Mouse (Mus musculus) retina, adult 2 months (tissue): ENCODE data around the gene Gm20696.

Source experiments
- DNase-seq: peaks from one replicate; pipeline ENCODE4 v3.0.0-alpha.2; 2012; ENCODE audit warnings: low read depth, low spot score

The Gm20696 gene

GRCm38 (mm10) chr6:99665457-99666317, 910 bp downstream of the Gm20696 start:
- no peak for DNase-seq

- no peak for DNase-seq
These were observed 3.4 kb downstream of the Gm20696 start for GRCm38 (mm10) chr6:99663232-99663631.

GRCm38 (mm10) chr6:99660443-99660842, 6.2 kb downstream of the Gm20696 start:
- DNase-seq = no peak

- DNase-seq = no peak
These were observed 8.0 kb downstream of the Gm20696 start for GRCm38 (mm10) chr6:99658586-99658985.

GRCm38 (mm10) chr6:99656088-99656487, 10.5 kb downstream of the Gm20696 start:
- DNase-seq = no peak

- DNase-seq = no peak
These were observed 11.1 kb downstream of the Gm20696 start for GRCm38 (mm10) chr6:99655488-99655887.

- no peak for DNase-seq
These were observed 12.3 kb downstream of the Gm20696 start for GRCm38 (mm10) chr6:99654343-99654742.

GRCm38 (mm10) chr6:99652341-99652740, 14.3 kb downstream of the Gm20696 start:
- DNase-seq = no peak

GRCm38 (mm10) chr6:99649307-99649706, 17.3 kb downstream of the Gm20696 start:
- no peak for DNase-seq

GRCm38 (mm10) chr6:99646344-99646743, 20.3 kb downstream of the Gm20696 start:
- no peak for DNase-seq

- no peak for DNase-seq
These were observed 21.7 kb downstream of the Gm20696 start for GRCm38 (mm10) chr6:99644876-99645275.

GRCm38 (mm10) chr6:99644386-99644785, 22.2 kb downstream of the Gm20696 start:
- DNase-seq = no peak

GRCm38 (mm10) chr6:99643439-99644199, 23.0 kb downstream of the Gm20696 start:
- no peak for DNase-seq

- DNase-seq = no peak
These were observed 29.1 kb downstream of the Gm20696 start for GRCm38 (mm10) chr6:99637456-99637855.

- DNase-seq = peak; percentile 26
These were observed 29.8 kb downstream of the Gm20696 start for GRCm38 (mm10) chr6:99636801-99637200.

- no peak for DNase-seq
These were observed 30.5 kb downstream of the Gm20696 start for GRCm38 (mm10) chr6:99636121-99636520.

- no peak for DNase-seq
These were observed 34.2 kb downstream of the Gm20696 start for GRCm38 (mm10) chr6:99632121-99632980.

GRCm38 (mm10) chr6:99631637-99632036, 35.0 kb downstream of the Gm20696 start:
- DNase-seq = no peak

GRCm38 (mm10) chr6:99629726-99630458, 36.7 kb downstream of the Gm20696 start:
- no peak for DNase-seq

- no peak for DNase-seq
These were observed 40.2 kb downstream of the Gm20696 start for GRCm38 (mm10) chr6:99626347-99626746.

GRCm38 (mm10) chr6:99625803-99626202, 40.8 kb downstream of the Gm20696 start:
- DNase-seq = no peak
